In genomic region chr3:69859858-69860588, GRCm38 (mm10) we compare ENCODE assay signal across 7 mouse cellular contexts. TPM values are rescaled to one million over a fixed set of nuclear protein-coding genes. Genes with fewer than 3 reads are reported as not detected.
DNase-seq lines count a peak whose midpoint lies in the region; ATAC-seq lines count a peak whose summit lies in the region.

Sptssb (minus strand) TSS chr3:69859940.

- DNase-seq in brain, adult 2 months (ENCODE audit: low read depth, low spot score), result peak; percentile 93
- peak; percentile 80 to 83 for DNase-seq in cerebellum, postnatal 10 days
- peak; percentile 10 for DNase-seq in layer of hippocampus, adult 9-11 months
- DNase-seq in right cerebral cortex, postnatal 14 days, result peak; percentile 25
- DNase-seq in gastrocnemius, postnatal 4 days (ENCODE audit: low spot score in 2 of 2), result no peak

- WGBS in lung, embryonic 16.5 days, result under 1% methylated on average over 24 of the region's 24 CpGs

- H3K9ac ChIP-seq in lung, embryonic 16.5 days (ENCODE audit: low read length), result peak within 1 kb of the TSS; percentile 34

- no peaks in the 10 kb centered on the region for H3K27me3 ChIP-seq in lung, embryonic 16.5 days (ENCODE audit: control insufficient read depth, insufficient read depth, low read depth, low read length)

- no peaks in the 10 kb centered on the region for H3K9me3 ChIP-seq in lung, embryonic 16.5 days (ENCODE audit: control insufficient read depth, low read length)

- peak within 1 kb of the TSS; percentile 11 for H3K27ac ChIP-seq in lung, embryonic 16.5 days (ENCODE audit: low read length)

- peak within 1 kb of the TSS; percentile 51 for H3K4me3 ChIP-seq in lung, embryonic 16.5 days (ENCODE audit: low read length)

- H3K4me2 ChIP-seq in lung, embryonic 16.5 days (ENCODE audit: low read depth, low read length), result peak within 1 kb of the TSS; percentile 83

- ATAC-seq in granulocyte monocyte progenitor cell, adult 5-6 weeks (replicated peaks; ENCODE audit: poor library complexity, severe bottlenecking), result peak; percentile 92
- peak; percentile 85 for ATAC-seq in lung, embryonic 16.5 days (ENCODE audit: low read depth)

- no peaks in the 10 kb centered on the region for H3K36me3 ChIP-seq in lung, embryonic 16.5 days (ENCODE audit: control insufficient read depth, insufficient read depth, low read length)

- H3K4me1 ChIP-seq in lung, embryonic 16.5 days (replicated peaks; ENCODE audit: control insufficient read depth, insufficient read depth, low read length), result peaks cover 8% of the 10 kb centered on the region

RNA-seq across cellular contexts. Expression of gene Sptssb, which starts in this region (rescaled TPM):
- not detected in 2 replicates for total RNA-seq in granulocyte monocyte progenitor cell, adult 5-6 weeks (2014; fragmentation: Nextera tagmentation)
- total RNA-seq in granulocyte monocyte progenitor cell, adult 5-6 weeks (2017), result not detected in 2 replicates
- 5.1 and 6.6 TPM in 2 replicates for polyA plus RNA-seq in lung, embryonic 16.5 days (2015; fragmentation: Nextera tagmentation; extraction: Ambion mirVana)
- total RNA-seq in gastrocnemius, postnatal 4 days (2021), result not detected

Comparison
In these comparisons a context has a peak if more than half of its experiments do, and no peak if none do; other contexts are left out.
1. Peak in ATAC-seq in granulocyte monocyte progenitor cell, adult 5-6 weeks; RNA of the gene not detected or under 1 TPM.
2. DNase-seq: peak in brain, adult 2 months (single experiment), cerebellum, postnatal 10 days (2 of 2), layer of hippocampus, adult 9-11 months (single experiment) and right cerebral cortex, postnatal 14 days (single experiment); none in gastrocnemius, postnatal 4 days (0 of 2).